Mouse (Mus musculus): Measurements from ENCODE around the gene Fxyd4.
A peak's percentile ranks its signal among the peaks of the same experiment; 100 is the strongest.

Fxyd4 gene

GRCm38 (mm10) chr6:117916737-117917426 lies 20.6 kb downstream of the Fxyd4 start:
- DNase-seq: peak; percentile 95

GRCm38 (mm10) chr6:117916205-117916736 lies 21.2 kb downstream of the Fxyd4 start:
- DNase-seq: peak; percentile 13

GRCm38 (mm10) chr6:117914541-117914940 lies 23.0 kb downstream of the Fxyd4 start:
- DNase-seq: no peak

DNA sequence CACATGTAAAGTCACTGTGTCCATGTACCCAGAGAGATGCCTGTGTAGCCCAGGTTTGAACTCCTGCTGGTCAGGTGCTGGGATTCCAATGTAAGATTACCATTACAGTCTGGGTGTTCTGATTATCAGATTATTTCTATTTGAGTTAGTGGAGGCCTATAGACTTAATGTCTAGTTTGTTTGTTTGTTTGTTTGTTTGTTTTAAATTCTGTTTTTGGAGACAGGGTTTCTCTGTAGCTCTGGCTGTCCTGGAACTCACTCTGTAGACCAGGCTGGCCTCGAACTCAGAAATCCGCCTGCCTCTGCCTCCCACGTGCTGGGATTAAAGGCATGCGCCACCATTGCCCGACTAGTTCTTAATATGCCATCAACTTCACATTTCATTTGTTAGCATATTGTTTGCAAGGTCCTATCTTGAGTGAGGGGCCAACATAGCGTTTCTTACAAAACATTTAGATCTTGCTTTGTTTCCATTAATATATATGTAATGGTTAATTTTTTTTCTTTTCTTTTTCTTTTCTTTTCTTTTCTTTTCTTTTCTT lies 27.3 kb downstream of the Fxyd4 start:
- no peak for DNase-seq

DNA sequence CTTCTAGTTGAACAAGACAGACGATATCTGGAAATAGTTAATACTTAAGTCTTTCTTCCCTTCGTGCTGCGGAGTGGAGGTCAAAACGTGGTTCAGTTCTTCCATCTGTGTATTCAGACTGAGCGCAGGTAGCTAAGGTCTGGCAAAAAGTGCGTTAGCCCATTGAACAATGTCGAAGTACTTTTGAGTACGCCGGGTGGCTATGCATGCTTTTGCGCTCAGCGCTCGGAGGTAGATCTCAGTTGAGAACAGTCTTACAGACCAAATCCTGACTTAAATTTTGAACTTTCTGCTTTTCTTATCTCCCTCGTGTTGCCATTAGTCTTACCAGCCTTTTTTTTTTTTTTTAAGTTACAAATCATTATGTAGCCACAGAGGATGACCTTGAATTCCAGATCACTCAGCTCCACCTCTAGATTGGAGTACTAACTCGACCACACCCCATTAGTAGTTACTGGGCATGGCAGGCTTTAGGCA lies 29.0 kb downstream of the Fxyd4 start:
- DNase-seq: peak; percentile 23

- DNase-seq: peak; percentile 36
Observed at GRCm38 (mm10) chr6:117907979-117908355, 29.5 kb downstream of the Fxyd4 start.

GRCm38 (mm10) chr6:117907301-117907978 lies 30.1 kb downstream of the Fxyd4 start:
- peak; percentile 91 for DNase-seq

- DNase-seq: peak; percentile 99
Observed at GRCm38 (mm10) chr6:117906590-117907271, 30.8 kb downstream of the Fxyd4 start.

DNA sequence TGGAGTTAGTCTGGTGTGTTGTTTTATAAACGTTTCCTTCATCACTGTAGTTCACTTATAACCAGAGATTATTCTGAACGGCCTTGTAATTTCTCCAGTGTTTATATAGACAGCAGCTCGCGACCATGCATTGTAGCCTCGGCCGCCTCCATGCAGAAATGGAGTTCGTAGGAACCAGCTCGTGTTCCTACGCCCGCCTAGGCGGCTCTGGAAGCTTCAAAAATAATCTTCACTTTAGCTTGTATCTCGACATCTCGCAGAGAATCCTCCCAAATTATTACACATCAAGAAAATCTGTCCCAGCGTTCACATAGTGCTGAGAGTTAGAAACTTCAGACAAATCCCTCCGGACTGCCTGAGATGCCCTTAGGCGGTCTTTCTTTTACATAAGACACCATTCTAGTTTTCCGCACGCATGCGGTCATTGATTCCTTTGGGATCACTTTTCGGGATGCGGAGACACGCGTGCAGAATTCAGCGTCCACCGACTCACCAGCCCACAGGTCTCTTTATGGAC lies 31.4 kb downstream of the Fxyd4 start:
- peak; percentile 56 for DNase-seq

GRCm38 (mm10) chr6:117905260-117905930 lies 32.1 kb downstream of the Fxyd4 start:
- no peak for DNase-seq

GRCm38 (mm10) chr6:117903836-117904235 lies 33.7 kb downstream of the Fxyd4 start:
- DNase-seq: no peak

DNA sequence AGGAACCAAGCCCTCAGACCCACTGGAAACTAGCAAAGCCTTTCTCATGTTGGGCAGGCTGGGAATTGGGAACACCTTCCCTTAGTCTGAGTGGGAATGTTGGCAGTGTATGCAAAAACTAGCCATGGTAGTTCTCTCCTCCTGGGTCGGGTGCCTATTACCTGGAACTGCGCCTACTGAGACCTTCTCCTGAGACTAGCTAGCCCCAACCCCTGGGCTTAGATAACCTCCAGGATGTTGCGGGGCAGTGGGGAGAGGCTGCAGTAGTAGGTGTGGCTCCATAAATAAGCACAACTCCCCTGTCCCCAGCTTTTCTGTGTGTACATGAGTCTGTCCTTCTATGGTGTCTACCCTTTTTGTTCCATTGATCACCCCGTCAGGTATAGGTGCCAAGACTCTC lies 34.9 kb downstream of the Fxyd4 start:
- DNase-seq: peak; percentile 57

DNA sequence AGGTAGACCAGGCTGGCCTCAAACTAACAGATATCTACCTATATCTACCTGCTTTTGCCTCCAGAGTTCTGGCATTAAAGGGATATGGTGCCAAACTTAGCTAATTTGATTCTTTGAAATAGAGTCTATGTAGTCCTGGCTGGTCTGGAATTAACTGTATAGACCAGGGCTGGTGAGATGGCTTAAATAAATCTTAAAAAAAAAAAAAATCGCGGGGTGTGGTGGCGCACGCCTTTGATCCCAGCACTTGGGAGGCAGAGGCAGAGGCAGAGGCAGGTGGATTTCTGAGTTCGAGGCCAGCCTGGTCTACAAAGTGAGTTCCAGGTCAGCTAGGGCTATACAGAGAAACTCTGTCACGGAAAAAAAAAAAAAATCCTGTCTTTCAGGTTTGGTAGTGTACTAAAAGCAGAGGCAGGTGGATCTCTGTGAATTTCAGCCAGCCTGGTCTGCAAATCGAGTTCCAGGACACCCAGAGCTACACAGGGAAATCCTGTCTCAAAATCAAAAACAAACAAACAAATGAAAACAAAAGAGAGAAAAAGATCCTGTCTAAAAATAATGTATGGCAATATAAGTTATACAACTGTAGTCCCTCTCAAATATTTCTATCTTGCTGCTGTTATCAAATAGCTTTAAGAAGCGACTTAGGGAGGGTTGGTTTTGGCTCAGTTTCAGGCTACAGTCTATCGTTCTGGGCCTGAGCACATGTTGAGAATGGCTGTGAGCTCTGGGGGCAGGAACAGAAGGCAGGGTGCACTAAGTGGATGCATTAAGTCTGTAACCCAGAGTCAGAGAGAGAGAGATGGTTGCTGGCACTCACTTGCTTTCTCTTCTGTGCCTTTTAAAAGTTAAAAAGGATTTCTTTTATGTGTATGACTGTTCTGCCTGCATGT lies 35.7 kb downstream of the Fxyd4 start:
- no peak for DNase-seq

DNA sequence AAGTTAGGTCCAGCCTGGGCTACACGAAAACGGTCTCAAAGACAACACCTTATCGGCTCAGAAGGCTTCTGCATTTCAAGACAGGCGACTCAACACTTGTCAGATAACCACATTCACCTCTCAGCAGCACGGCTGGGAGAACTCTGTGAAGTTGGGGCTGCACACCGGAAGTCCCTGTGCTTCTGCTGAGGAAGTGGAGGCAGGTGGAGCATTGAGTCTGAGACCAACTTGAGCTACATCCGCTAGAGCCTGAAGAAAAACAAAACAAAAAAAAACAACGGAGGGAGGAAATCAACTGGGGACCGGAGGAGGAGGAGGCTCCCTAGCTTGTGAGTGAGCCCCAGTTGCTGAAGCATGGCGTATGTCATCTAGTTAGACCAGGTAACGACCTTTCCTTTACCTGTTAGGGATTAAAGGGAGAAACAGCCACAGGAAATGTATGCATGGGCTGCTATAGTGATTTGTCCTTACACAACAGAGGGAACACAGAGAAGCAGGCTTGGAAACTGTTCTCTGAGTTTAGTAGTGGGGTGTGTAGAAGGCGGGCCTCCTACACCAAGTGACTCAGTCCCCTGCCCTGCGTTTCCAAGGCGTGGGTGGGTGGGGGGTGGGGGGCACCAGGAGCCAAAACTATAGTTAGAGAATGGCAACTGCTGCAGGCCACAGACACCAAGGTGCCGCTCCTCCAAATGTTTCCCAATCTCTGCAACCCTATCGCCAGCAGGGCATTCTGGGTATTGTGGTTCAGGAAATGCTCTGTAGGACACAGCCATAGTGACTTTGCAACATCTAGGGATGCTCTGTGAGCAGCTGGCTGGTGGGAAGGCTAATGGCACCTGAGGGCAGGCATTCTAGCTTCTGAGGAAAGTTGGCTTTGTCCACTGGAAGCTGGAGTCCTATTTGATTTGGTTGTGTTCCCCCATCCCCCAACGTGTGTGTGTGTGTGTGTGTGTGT lies 37.1 kb downstream of the Fxyd4 start, which contains the start of gene Hnrnpf:
Gene Hnrnpf, plus strand, starts transcription at position 199 of the 955 bp plus-strand sequence.
- peak; percentile 64 for DNase-seq

GRCm38 (mm10) chr6:117897800-117898199 lies 39.7 kb downstream of the Fxyd4 start:
- DNase-seq: no peak

- no peak for DNase-seq
Observed at GRCm38 (mm10) chr6:117893435-117893834, 44.1 kb downstream of the Fxyd4 start.

DNA sequence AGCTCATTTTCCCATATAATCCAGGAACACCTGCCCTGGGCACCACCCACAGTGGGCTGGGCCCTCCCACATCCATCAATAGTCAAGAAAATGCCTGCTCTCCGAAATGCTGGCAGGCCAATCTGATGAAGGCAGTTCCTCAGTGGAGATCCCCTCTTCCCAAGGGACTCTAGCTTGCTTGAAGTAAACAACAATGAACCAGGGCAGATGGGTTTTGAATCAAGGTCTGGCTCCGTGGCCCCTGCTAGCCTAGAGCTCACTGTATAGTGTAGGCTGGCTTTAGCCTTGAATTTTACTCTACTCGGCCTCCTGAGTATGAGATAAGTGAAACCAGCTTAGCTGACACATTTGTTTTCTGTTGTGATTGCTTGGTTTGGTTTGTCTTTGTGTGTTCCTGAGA lies 45.1 kb downstream of the Fxyd4 start:
- no peak for DNase-seq

DNA sequence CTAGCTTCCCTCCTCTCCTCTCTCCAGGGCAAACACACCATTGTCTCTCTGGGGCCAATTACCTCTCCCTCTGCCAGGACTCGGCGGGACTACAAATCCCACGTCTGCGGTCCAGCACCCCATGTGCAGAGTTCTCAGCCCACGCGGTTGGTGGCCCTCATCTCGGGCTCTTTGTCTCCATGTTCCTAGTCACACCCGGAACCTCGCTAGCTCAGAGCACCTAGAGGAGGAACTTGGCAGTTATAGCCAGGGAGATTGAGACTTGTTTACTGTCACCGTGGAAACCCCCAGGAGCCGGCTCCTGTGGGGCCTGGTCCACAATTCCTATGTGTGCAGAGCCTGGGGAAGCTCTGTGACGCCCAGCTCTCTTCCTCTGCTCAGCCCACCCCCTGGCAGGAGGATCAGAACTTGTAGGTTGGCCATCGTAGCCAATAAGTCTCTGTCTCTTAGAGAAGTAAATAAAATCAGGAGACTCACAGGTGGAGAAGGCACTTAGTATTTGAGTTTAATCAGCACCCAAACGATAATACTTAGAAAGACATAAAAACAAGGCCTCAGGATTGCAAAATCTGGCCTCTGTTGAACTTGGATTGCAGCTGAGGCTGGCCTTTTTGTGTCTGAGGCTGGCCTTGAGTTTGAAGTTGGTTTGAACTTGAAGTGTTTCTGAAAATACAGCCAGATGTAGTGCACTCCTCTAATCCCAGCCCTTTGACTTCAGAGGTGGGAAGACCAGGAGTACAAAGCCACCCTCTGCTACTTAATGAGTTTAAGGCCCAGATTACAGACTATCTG lies 45.9 kb downstream of the Fxyd4 start:
- no peak for DNase-seq

DNA sequence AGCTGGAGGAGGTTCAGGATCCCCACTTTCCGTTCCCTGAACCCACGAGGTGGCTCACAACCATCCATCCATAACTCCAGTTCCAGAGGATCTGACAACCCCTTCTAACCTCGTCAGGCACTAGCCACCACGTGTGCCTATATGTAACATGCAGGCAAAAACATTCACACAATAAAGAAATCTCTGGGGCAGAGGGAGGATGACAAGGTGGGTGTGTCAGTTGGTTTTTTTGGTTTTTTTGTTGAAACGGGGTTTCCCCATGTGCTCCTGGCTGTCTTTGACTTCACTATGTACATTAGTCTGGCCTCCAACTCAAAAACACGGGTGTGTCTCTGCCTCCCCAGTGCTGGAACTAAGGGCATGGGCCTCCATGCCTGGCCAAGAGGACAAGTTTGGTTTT lies 47.2 kb downstream of the Fxyd4 start:
- no peak for DNase-seq

All from liver (tissue).